Mouse (Mus musculus) bone marrow macrophage, adult 2 months (primary cell): ENCODE data around the gene Psmc1. TPM values are rescaled to one million over a fixed set of nuclear protein-coding genes. Genes with fewer than 3 reads are reported as not detected.

Experiments
- H3K27ac ChIP-seq: 2 replicates; pipeline ENCODE4 v1.5.1; 2012; ENCODE audit warnings: low read depth, low read length; ENCODE audit not compliant: insufficient read depth
- H3K4me1 ChIP-seq: 2 replicates; pipeline ENCODE4 v1.6.1; 2012; ENCODE audit warnings: low read length; ENCODE audit not compliant: control insufficient read depth, insufficient read depth
- H3K4me3 ChIP-seq: 2 replicates; pipeline ENCODE4 v1.5.1; 2012; ENCODE audit warnings: mild to moderate bottlenecking, low read length, moderate library complexity; ENCODE audit not compliant: insufficient read depth
- CTCF ChIP-seq: IDR thresholded peaks from 2 replicates; pipeline ENCODE4 v1.5.1; 2012; ENCODE audit warnings: low read depth, mild to moderate bottlenecking, low read length, moderate library complexity
- POLR2A ChIP-seq: IDR thresholded peaks from 2 replicates; pipeline ENCODE4 v1.6.1; 2012; ENCODE audit warnings: mild to moderate bottlenecking, low read depth, low read length, borderline replicate concordance
- polyA plus RNA-seq: library from polyadenylated mRNA; stranded (reverse); fragments of >200 nt; gene quantifications from 2 replicates; pipeline ENCODE4 v1.2.4, GENCODE M21; 2012; ENCODE audit not compliant: missing spikeins, insufficient read depth, insufficient read length

Gene Psmc1
- polyA plus RNA-seq, 1 experiment, result 164 TPM

GRCm38 (mm10) chr12:100089265-100089664 is 20.7 kb upstream of the Psmc1 start:
- TF ChIP-seq CTCF, result no peak
- no peak for TF ChIP-seq POLR2A
- H3K27ac ChIP-seq, result peak overlapping the region; percentile 59
- peaks cover 35% of the 10 kb centered on the region for H3K4me1 ChIP-seq

GRCm38 (mm10) chr12:100090750-100091149 is 19.2 kb upstream of the Psmc1 start:
- peaks cover 33% of the 10 kb centered on the region for H3K4me1 ChIP-seq
- H3K4me3 ChIP-seq, result no peak overlapping the region
- TF ChIP-seq CTCF, result no peak
- no peak for TF ChIP-seq POLR2A
- no peak overlapping the region for H3K27ac ChIP-seq

More at GRCm38 (mm10) chr12:100089265-100089664, 20.7 kb upstream of the Psmc1 start:
- H3K4me3 ChIP-seq, result no peak overlapping the region

GRCm38 (mm10) chr12:100093046-100093445 is 16.9 kb upstream of the Psmc1 start:
- no peak overlapping the region for H3K27ac ChIP-seq
- H3K4me1 ChIP-seq, result peaks cover 27% of the 10 kb centered on the region
- H3K4me3 ChIP-seq, result no peak overlapping the region
- TF ChIP-seq POLR2A (no peak), CTCF (no peak)

- TF ChIP-seq POLR2A, result no peak
- TF ChIP-seq CTCF, result no peak
- no peak overlapping the region for H3K27ac ChIP-seq
- H3K4me3 ChIP-seq, result no peak overlapping the region
- H3K4me1 ChIP-seq, result no peaks in the 10 kb centered on the region
Measured at GRCm38 (mm10) chr12:100099971-100100706, 9.8 kb upstream of the Psmc1 start.

- no peak for TF ChIP-seq CTCF
- no peak for TF ChIP-seq POLR2A
- Histone ChIP-seq H3K4me1 (peaks cover under 1% of the 10 kb centered on the region), H3K4me3 (no peak overlapping the region), H3K27ac (no peak overlapping the region)
Measured at GRCm38 (mm10) chr12:100100707-100101030, 9.3 kb upstream of the Psmc1 start.

- TF ChIP-seq POLR2A, result no peak
- TF ChIP-seq CTCF, result no peak
- H3K4me3 ChIP-seq, result no peak overlapping the region
- H3K27ac ChIP-seq, result no peak overlapping the region
- H3K4me1 ChIP-seq, result peaks cover 7% of the 10 kb centered on the region
Measured at GRCm38 (mm10) chr12:100101651-100102050, 8.3 kb upstream of the Psmc1 start.

GRCm38 (mm10) chr12:100104530-100104929 is 5.4 kb upstream of the Psmc1 start:
- Histone ChIP-seq H3K4me3 (no peak overlapping the region), H3K27ac (no peak overlapping the region), H3K4me1 (peaks cover 26% of the 10 kb centered on the region)
- TF ChIP-seq CTCF (no peak), POLR2A (no peak)

GRCm38 (mm10) chr12:100106275-100106895 is 3.6 kb upstream of the Psmc1 start:
- peak; percentile 24; the same call in 1 of the 2 replicates for TF ChIP-seq CTCF
- no peak for TF ChIP-seq POLR2A
- no peak overlapping the region for H3K27ac ChIP-seq
- H3K4me3 ChIP-seq, result no peak overlapping the region
- peaks cover 30% of the 10 kb centered on the region for H3K4me1 ChIP-seq

GRCm38 (mm10) chr12:100107436-100107835 is 2.5 kb upstream of the Psmc1 start:
- no peak overlapping the region for H3K4me3 ChIP-seq
- no peak for TF ChIP-seq POLR2A
- TF ChIP-seq CTCF, result no peak
- H3K4me1 ChIP-seq, result peaks cover 37% of the 10 kb centered on the region
- H3K27ac ChIP-seq, result no peak overlapping the region

DNA sequence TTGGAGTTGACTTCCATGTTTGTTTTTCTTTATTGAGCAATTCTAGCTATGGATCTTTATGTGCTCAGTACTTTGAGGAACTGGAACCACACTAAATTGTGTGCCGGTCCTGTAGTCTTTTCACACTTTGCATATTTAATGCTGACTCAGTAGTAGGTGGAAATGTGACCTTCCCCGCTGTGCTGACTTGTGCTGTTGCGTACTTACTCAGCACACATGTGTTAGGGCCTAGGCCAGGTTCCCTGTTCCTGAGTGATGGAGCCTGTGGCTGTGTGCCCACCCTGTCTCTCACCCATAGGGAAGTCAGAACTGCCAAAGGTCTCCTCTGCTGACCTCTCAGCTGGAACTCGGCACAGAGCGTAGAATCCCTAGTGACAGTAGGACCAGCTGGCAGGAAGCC is 6.0 kb downstream of the Psmc1 start:
- TF ChIP-seq POLR2A (no peak), CTCF (no peak)
- Histone ChIP-seq H3K27ac (peak overlapping the region; percentile 82), H3K4me3 (no peak overlapping the region), H3K4me1 (peaks cover 29% of the 10 kb centered on the region)
